Mouse (Mus musculus): ENCODE results near the gene Per1. TPM values are rescaled to one million over a fixed set of nuclear protein-coding genes. Genes with fewer than 3 reads are reported as not detected.

Gene Per1
- polyA plus RNA-seq, 1 experiment from 2014 or later = 11.5 TPM

Other genes with a start within 250 kb of the Per1 start
- gene Ndel1, start 223.4 kb upstream of the Per1 start, polyA plus RNA-seq (2016; fragmentation: Nextera tagmentation; extraction: Ambion mirVana) = 78.6 and 82.0 TPM in 2 replicates
- 0.08 and 0.19 TPM in 2 replicates for gene Rnf222, start 206.7 kb upstream of the Per1 start, polyA plus RNA-seq (2016; fragmentation: Nextera tagmentation; extraction: Ambion mirVana)
- 915 and 939 TPM in 2 replicates for gene Rpl26, start 193.6 kb upstream of the Per1 start, polyA plus RNA-seq (2016; fragmentation: Nextera tagmentation; extraction: Ambion mirVana)
- not detected in 2 replicates for gene Odf4, start 168.1 kb upstream of the Per1 start, polyA plus RNA-seq (2016; fragmentation: Nextera tagmentation; extraction: Ambion mirVana)
- gene Arhgef15, start 137.7 kb upstream of the Per1 start, polyA plus RNA-seq (2016; fragmentation: Nextera tagmentation; extraction: Ambion mirVana) = 8.1 and 8.5 TPM in 2 replicates
- 2.6 and 4.1 TPM in 2 replicates for gene Slc25a35, start 127.1 kb upstream of the Per1 start, polyA plus RNA-seq (2016; fragmentation: Nextera tagmentation; extraction: Ambion mirVana)
- gene Rangrf, start 120.0 kb upstream of the Per1 start, polyA plus RNA-seq (2016; fragmentation: Nextera tagmentation; extraction: Ambion mirVana) = 59.3 and 64.2 TPM in 2 replicates
- gene Pfas, start 86.8 kb upstream of the Per1 start, polyA plus RNA-seq (2016; fragmentation: Nextera tagmentation; extraction: Ambion mirVana) = 44.0 and 44.3 TPM in 2 replicates
- 71.0 and 75.2 TPM in 2 replicates for gene Ctc1, start 79.3 kb upstream of the Per1 start, polyA plus RNA-seq (2016; fragmentation: Nextera tagmentation; extraction: Ambion mirVana)
- gene Aurkb, start 49.6 kb upstream of the Per1 start, polyA plus RNA-seq (2016; fragmentation: Nextera tagmentation; extraction: Ambion mirVana) = 148 and 152 TPM in 2 replicates
- 12.3 and 12.6 TPM in 2 replicates for gene Borcs6, start 35.5 kb upstream of the Per1 start, polyA plus RNA-seq (2016; fragmentation: Nextera tagmentation; extraction: Ambion mirVana)
- gene Tmem107, start 24.4 kb upstream of the Per1 start, polyA plus RNA-seq (2016; fragmentation: Nextera tagmentation; extraction: Ambion mirVana) = 36.8 and 43.5 TPM in 2 replicates
- gene Vamp2, start 6.7 kb upstream of the Per1 start, polyA plus RNA-seq (2016; fragmentation: Nextera tagmentation; extraction: Ambion mirVana) = 84.3 and 85.0 TPM in 2 replicates
- gene Hes7, start 25.2 kb downstream of the Per1 start, polyA plus RNA-seq (2016; fragmentation: Nextera tagmentation; extraction: Ambion mirVana) = 0.65 and 0.73 TPM in 2 replicates
- gene 9130213A22Rik, start 27.4 kb downstream of the Per1 start, polyA plus RNA-seq (2016; fragmentation: Nextera tagmentation; extraction: Ambion mirVana) = 0.14 and 0.40 TPM in 2 replicates
- gene Aloxe3, start 30.7 kb downstream of the Per1 start, polyA plus RNA-seq (2016; fragmentation: Nextera tagmentation; extraction: Ambion mirVana) = 0.47 and 0.89 TPM in 2 replicates
- gene Alox12b, start 61.8 kb downstream of the Per1 start, polyA plus RNA-seq (2016; fragmentation: Nextera tagmentation; extraction: Ambion mirVana) = 0.15 and 0.19 TPM in 2 replicates
- gene Alox8, start 102.6 kb downstream of the Per1 start, polyA plus RNA-seq (2016; fragmentation: Nextera tagmentation; extraction: Ambion mirVana) = 0.12 and 0.20 TPM in 2 replicates
- 0.10 and 0.17 TPM in 2 replicates for gene Gucy2e, start 141.8 kb downstream of the Per1 start, polyA plus RNA-seq (2016; fragmentation: Nextera tagmentation; extraction: Ambion mirVana)
- 31.2 and 34.1 TPM in 2 replicates for gene Cntrob, start 228.6 kb downstream of the Per1 start, polyA plus RNA-seq (2016; fragmentation: Nextera tagmentation; extraction: Ambion mirVana)
- 164 and 173 TPM in 2 replicates for gene Trappc1, start 228.8 kb downstream of the Per1 start, polyA plus RNA-seq (2016; fragmentation: Nextera tagmentation; extraction: Ambion mirVana)
- 2.2 and 2.4 TPM in 2 replicates for gene Kcnab3, start 231.0 kb downstream of the Per1 start, polyA plus RNA-seq (2016; fragmentation: Nextera tagmentation; extraction: Ambion mirVana)
- 24.1 and 25.0 TPM in 2 replicates for gene Rnf227, start 245.2 kb downstream of the Per1 start, polyA plus RNA-seq (2016; fragmentation: Nextera tagmentation; extraction: Ambion mirVana)